Mouse (Mus musculus): ENCODE measurements around the gene Rasal1. TPM values are rescaled to one million over a fixed set of nuclear protein-coding genes. Genes with fewer than 3 reads are reported as not detected.

The Rasal1 gene
- polyA plus RNA-seq, 1 experiment, result 20.0 TPM

- H3K27ac ChIP-seq (ENCODE audit: control insufficient read depth, insufficient read depth, low read depth, low read length), result no peak overlapping the region
- TF ChIP-seq CTCF (IDR thresholded peaks at IDR 0.05; ENCODE audit: control insufficient read depth, insufficient read depth, insufficient replicate concordance, low read depth, low read length), result no peak
- no peak for TF ChIP-seq POLR2A (IDR thresholded peaks at IDR 0.05; ENCODE audit: control insufficient read depth, low read depth, low read length)
- H3K4me3 ChIP-seq (ENCODE audit: control insufficient read depth, low read depth, low read length), result no peak overlapping the region
Observed at GRCm38 (mm10) chr5:120674229-120675145, 25.9 kb downstream of the Rasal1 start.

GRCm38 (mm10) chr5:120677516-120677915 lies 28.9 kb downstream of the Rasal1 start:
- TF ChIP-seq POLR2A (IDR thresholded peaks at IDR 0.05; ENCODE audit: control insufficient read depth, low read depth, low read length) (no peak; the same call in 1 of the 2 replicates), CTCF (IDR thresholded peaks at IDR 0.05; ENCODE audit: control insufficient read depth, insufficient read depth, insufficient replicate concordance, low read depth, low read length) (no peak)
- Histone ChIP-seq H3K4me3 (ENCODE audit: control insufficient read depth, low read depth, low read length) (peak overlapping the region; percentile 69), H3K27ac (ENCODE audit: control insufficient read depth, insufficient read depth, low read depth, low read length) (no peak overlapping the region), H3K36me3 (ENCODE audit: control insufficient read depth, insufficient read depth, low read length) (no peaks in the 10 kb centered on the region), H3K4me1 (ENCODE audit: control insufficient read depth, insufficient read depth, low read length) (peaks cover 26% of the 10 kb centered on the region), H3K27me3 (ENCODE audit: control insufficient read depth, insufficient read depth, low read length) (peaks cover 5% of the 10 kb centered on the region; the same call in 1 of the 2 replicates)

More at GRCm38 (mm10) chr5:120674229-120675145, 25.9 kb downstream of the Rasal1 start:
- Histone ChIP-seq H3K27me3 (ENCODE audit: control insufficient read depth, insufficient read depth, low read length) (no peaks in the 10 kb centered on the region), H3K36me3 (ENCODE audit: control insufficient read depth, insufficient read depth, low read length) (no peaks in the 10 kb centered on the region), H3K4me1 (ENCODE audit: control insufficient read depth, insufficient read depth, low read length) (peaks cover 10% of the 10 kb centered on the region)

GRCm38 (mm10) chr5:120679676-120680555 lies 31.3 kb downstream of the Rasal1 start:
- no peak overlapping the region for H3K27ac ChIP-seq (ENCODE audit: control insufficient read depth, insufficient read depth, low read depth, low read length)
- peak overlapping the region; percentile 81 for H3K4me3 ChIP-seq (ENCODE audit: control insufficient read depth, low read depth, low read length)
- no peaks in the 10 kb centered on the region for H3K36me3 ChIP-seq (ENCODE audit: control insufficient read depth, insufficient read depth, low read length)
- H3K4me1 ChIP-seq (ENCODE audit: control insufficient read depth, insufficient read depth, low read length), result peaks cover 29% of the 10 kb centered on the region
- H3K27me3 ChIP-seq (ENCODE audit: control insufficient read depth, insufficient read depth, low read length), result peaks cover 5% of the 10 kb centered on the region; the same call in 1 of the 2 replicates
- TF ChIP-seq POLR2A (IDR thresholded peaks at IDR 0.05; ENCODE audit: control insufficient read depth, low read depth, low read length) (no peak), CTCF (IDR thresholded peaks at IDR 0.05; ENCODE audit: control insufficient read depth, insufficient read depth, insufficient replicate concordance, low read depth, low read length) (peak; percentile 62; the same call in 1 of the 2 replicates)

- peak overlapping the region; percentile 81 for H3K4me3 ChIP-seq (ENCODE audit: control insufficient read depth, low read depth, low read length)
- H3K36me3 ChIP-seq (ENCODE audit: control insufficient read depth, insufficient read depth, low read length), result no peaks in the 10 kb centered on the region
- H3K4me1 ChIP-seq (ENCODE audit: control insufficient read depth, insufficient read depth, low read length), result peaks cover 26% of the 10 kb centered on the region
- TF ChIP-seq POLR2A (IDR thresholded peaks at IDR 0.05; ENCODE audit: control insufficient read depth, low read depth, low read length) (no peak), CTCF (IDR thresholded peaks at IDR 0.05; ENCODE audit: control insufficient read depth, insufficient read depth, insufficient replicate concordance, low read depth, low read length) (no peak)
- H3K27me3 ChIP-seq (ENCODE audit: control insufficient read depth, insufficient read depth, low read length), result peaks cover 5% of the 10 kb centered on the region; the same call in 1 of the 2 replicates
- peak overlapping the region; percentile 37; the same call in 1 of the 2 replicates for H3K27ac ChIP-seq (ENCODE audit: control insufficient read depth, insufficient read depth, low read depth, low read length)
Observed at GRCm38 (mm10) chr5:120680918-120681317, 32.3 kb downstream of the Rasal1 start.

GRCm38 (mm10) chr5:120682982-120683771 lies 34.6 kb downstream of the Rasal1 start:
- Histone ChIP-seq H3K36me3 (ENCODE audit: control insufficient read depth, insufficient read depth, low read length) (no peaks in the 10 kb centered on the region), H3K4me1 (ENCODE audit: control insufficient read depth, insufficient read depth, low read length) (peaks cover 26% of the 10 kb centered on the region), H3K27ac (ENCODE audit: control insufficient read depth, insufficient read depth, low read depth, low read length) (no peak overlapping the region), H3K27me3 (ENCODE audit: control insufficient read depth, insufficient read depth, low read length) (peaks cover 5% of the 10 kb centered on the region; the same call in 1 of the 2 replicates), H3K4me3 (ENCODE audit: control insufficient read depth, low read depth, low read length) (no peak overlapping the region; the same call in 1 of the 2 replicates)
- TF ChIP-seq POLR2A (IDR thresholded peaks at IDR 0.05; ENCODE audit: control insufficient read depth, low read depth, low read length) (no peak), CTCF (IDR thresholded peaks at IDR 0.05; ENCODE audit: control insufficient read depth, insufficient read depth, insufficient replicate concordance, low read depth, low read length) (no peak)

- peaks cover 16% of the 10 kb centered on the region for H3K4me1 ChIP-seq (ENCODE audit: control insufficient read depth, insufficient read depth, low read length)
- TF ChIP-seq POLR2A (IDR thresholded peaks at IDR 0.05; ENCODE audit: control insufficient read depth, low read depth, low read length) (no peak), CTCF (IDR thresholded peaks at IDR 0.05; ENCODE audit: control insufficient read depth, insufficient read depth, insufficient replicate concordance, low read depth, low read length) (no peak)
- no peak overlapping the region for H3K27ac ChIP-seq (ENCODE audit: control insufficient read depth, insufficient read depth, low read depth, low read length)
- no peaks in the 10 kb centered on the region for H3K36me3 ChIP-seq (ENCODE audit: control insufficient read depth, insufficient read depth, low read length)
- H3K4me3 ChIP-seq (ENCODE audit: control insufficient read depth, low read depth, low read length), result no peak overlapping the region
- peaks cover 4% of the 10 kb centered on the region; the same call in 1 of the 2 replicates for H3K27me3 ChIP-seq (ENCODE audit: control insufficient read depth, insufficient read depth, low read length)
Observed at GRCm38 (mm10) chr5:120685678-120686077, 37.1 kb downstream of the Rasal1 start.
